Mouse (Mus musculus) thymus, postnatal 4 days (tissue): ENCODE measurements around the gene Bmpr1a.
"Not testable (repeated sequence)": the region's sequence is repeated elsewhere in the genome, so short reads cannot be mapped to it uniquely, and the experiment has no call there.

Experiments
- DNase-seq: peaks from one replicate; pipeline ENCODE4 v3.0.0; 2021

The Bmpr1a gene

DNA sequence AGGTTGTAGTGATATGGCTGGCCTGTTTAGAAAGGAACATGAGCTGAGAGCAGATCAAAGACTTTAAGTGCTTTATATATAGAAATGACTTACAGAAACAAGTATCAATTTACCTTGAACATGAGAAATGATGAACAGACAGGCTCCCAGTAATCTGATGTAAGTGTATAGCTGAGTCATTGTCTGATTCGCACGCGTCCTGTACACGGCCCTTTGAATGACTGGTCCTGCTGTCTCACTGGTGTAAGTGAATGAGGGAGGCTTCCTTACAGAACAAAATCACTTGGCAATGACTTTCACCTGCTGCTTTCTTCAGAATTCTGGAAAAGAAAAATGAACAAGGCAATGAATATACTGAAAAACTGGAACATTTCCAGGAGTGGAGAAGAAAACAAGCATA is 55.5 kb downstream of the Bmpr1a start:
- no peak for DNase-seq

DNA sequence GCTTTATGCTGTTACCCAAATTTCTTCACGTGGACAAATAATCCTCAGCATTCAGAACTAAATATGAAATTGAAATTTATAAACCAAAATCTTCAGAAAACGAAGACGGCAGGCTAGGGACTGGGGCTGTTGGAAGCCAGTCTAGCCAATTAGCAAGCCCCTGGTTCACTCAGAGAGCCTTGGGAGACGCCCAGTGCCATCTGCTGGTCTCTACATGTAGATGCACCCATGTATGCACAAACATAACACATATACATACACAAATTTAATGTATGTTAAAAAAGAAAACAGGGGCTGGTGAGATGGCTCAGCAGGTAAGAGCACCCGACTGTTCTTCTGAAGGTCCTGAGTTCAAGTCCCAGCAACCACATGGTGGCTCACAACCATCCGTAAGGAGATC is 56.5 kb downstream of the Bmpr1a start:
- no peak for DNase-seq

DNA sequence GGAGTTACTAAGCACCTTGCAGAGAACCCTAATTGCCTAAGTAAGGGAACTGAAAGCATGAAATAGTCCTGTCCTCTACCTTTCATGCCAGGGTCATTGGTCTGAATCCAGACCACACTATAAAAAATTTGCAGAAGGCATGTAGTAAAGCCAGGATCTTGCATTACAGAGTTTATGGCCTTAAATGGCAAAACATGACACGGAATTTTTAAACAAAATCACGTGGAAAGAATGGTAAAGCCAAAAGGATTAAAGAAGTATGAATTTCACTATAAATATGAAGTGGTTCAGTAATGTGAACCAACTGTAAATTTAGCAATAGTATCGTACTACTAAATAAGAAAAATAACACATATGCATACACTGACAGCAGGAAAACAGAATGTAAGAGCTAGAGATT is 57.8 kb downstream of the Bmpr1a start:
- DNase-seq = no peak

DNA sequence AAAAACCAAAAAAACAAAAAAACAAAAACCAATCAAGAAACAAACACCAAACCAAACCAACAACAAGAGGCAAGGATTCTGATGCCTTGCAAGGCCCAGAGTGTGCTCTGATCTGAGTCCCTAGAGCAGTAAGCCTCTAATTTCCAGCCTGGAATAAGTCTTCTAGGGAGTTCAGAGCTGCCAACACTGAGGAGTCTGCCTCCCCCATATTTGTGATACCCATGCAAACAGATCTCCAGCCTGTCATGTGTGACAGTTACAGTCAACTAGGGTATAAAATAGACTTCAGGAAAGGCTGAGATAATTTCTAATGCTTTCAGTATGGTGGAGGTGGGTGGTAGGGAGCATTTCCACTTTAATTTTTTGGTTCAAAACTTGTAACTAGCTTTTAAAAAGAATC is 58.2 kb downstream of the Bmpr1a start:
- DNase-seq = no peak

DNA sequence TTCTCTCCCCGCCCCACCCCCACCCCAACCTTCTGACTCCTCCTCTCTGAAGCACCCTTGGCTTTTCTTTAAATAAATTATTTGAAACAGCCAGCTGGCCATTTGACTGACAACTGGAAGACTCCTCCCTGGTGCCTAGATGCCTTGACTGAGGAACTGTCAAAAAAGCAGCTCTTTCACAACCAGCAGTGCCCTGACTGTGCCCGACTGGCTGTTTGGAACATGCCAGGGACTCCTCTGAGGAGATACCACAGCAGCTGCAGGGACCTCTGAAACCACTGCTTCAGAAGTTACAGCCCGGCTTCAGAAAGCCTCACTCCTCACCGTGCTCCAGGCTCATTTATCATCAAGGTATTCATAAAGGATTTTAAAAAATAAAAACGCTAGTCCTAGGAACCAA is 58.8 kb downstream of the Bmpr1a start:
- no peak for DNase-seq

DNA sequence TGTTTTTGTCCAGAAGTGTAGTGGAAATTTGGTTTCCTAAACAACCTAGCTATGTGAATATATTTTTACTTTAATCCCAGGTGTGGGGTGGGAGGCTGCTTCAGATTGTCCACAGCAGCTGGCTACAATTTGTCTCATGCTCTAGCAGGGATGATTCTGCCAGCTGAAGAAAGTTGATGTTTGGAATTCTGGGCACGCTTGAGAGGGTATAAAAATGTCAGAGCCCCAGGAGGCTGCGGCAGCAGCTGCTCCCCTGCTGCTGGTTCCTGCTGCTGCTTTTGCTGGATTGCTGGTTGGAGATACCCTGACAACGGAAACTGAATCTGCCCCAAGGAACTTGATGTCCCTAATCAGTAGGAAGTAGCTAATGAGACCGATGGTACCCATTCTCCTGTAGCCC is 60.6 kb downstream of the Bmpr1a start:
- no peak for DNase-seq

DNA sequence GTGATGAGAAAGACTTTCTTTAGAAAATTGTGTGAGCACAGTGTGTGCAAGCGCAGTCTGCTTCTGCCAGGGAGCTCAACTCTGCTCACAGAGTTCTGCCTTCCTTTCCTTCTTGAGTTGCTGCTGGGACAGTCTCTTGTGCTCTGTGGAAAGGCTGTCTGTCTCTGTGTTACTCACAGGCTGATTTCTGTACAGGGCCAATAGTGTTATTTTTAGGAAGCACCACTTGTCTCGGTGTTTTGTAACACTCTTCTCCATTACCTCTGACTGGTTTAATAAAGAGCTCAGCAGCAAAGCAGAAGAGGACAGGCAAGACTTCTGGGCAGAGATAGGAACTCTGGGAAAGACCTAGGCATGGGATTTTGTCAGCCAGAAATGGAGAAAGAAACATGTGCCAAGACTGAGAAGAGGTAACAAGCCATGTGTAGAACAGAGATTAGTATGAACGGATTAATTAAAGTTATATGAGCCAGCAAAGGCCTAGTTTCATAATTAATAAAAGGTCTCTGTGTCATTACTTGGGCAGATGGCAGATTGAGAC is 62.5 kb downstream of the Bmpr1a start:
- DNase-seq = no peak

DNA sequence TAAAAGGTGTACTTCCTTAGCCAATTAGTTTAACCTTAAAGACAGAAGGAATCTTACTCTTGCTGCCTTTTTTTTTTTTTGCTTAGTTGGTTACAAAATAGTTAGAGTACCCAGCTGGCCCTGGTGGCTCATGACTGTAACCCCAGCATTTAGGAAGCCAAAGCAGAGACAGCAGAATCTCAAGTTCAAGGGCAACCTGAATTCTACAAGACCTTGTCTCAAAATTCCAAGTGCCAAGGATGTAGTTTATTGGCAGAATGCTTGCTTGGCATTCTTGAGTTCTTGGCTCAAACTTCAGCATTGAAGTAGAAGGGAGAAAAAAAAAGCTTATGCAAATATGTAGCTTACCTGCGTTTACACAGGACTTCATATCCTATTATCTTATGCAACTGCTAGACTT is 74.1 kb downstream of the Bmpr1a start:
- DNase-seq = no peak

DNA sequence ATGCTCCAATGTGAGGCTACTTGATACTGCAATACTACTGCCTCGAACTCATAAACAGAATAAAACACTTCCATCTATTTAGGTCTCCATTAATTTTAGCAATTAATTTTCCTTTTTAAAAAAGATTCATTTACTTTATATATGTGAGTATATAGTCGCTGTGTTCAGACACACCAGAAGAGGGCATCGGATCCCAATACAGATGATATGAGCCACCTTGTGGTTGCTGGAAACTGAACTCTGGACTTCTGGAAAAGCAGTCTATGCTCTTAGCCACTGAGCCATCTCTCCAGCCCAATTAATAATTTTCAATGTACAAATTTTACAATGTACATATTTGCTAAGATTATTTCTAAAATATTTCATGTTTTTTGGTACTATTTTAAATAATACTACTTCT is 74.9 kb downstream of the Bmpr1a start:
- DNase-seq = no peak

DNA sequence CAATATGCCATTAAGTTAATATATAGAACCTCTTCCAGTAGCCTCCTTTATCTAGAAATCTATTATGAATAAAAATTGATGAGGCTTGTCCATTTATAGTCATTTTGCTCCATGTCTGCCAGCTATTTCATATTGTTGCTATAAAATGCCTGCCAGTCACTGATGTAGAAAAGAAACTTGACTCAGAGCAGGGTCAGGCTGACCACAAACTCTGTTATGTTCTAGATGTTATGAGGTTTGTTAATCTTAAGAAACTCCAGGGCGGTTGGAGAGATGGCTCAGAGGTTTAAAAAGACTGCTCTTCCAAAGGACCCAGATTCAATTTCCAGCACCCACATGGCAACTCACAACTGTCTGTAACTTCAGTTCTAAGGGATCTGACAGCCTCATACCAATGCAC is 82.1 kb downstream of the Bmpr1a start:
- DNase-seq = no peak

DNA sequence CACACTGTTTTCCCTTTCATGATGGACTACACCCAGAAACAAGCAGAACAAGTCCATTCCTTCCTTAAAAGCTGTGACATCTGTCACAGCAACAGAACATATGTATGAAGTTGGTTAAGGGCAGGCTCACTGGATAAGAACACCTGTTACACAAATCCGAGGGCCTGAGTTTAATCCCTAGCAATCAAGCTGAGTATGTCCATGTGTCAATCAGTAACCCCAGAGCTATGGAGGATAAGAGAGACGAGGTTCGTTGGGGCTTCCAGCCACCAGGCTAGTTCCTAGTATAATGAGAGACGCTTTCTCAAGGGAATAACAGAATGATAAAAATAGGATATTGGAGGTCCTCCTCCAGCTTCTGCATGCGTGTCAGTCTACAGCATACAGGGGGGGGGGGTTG is 85.6 kb downstream of the Bmpr1a start:
- no peak for DNase-seq

DNA sequence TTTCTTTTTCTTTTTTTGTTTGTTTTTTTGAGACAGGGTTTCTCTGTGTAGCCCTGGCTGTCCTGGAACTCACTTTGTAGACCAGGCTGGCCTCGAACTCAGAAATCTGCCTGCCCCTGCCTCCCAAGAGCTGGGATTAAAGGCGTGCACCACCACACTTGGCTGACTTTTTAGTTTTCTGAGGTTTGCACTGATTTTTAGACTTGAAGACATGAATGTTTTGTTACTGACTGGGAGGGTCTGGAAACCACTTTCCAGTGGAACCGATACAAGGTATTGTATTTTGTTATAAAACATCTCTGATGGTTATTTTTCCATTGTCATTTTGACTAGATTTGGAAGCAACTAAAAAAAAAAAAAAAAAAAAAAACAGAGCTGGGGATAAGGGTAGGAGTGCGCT is 86.2 kb downstream of the Bmpr1a start:
- not testable (repeated sequence) for DNase-seq

DNA sequence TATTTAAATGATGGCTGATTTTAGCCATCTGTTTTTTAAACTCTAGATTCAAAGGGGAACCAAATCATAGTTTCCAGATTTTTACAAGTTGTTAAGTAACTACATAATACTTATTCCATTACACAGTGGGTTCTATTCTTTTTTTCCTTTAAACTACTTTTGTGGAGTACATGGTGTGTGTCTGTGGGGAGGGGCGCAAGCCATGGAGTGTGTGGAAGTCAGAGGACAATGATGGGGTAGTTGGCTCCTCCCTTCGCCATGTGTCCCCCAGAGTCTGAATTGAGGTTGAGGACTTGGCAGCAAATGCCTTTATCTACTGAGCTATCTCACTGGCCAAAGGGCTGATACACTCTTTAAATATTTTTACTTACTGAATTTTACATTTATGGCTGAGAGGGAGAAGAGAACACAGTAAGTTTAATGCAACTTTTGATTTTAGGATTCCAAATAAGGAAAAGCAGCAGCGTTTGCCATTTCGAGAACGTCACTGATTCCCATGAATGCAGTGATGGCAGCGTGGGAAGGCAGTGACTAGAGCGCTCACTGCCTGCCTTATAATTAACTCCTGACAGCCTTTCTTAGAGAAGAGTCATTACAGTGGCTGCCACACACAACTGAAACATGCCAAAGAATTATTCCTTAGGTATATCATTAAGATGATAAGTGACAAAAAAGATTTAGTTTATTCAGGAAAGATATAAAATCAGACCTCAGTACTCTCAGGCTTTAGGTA is 90.8 kb downstream of the Bmpr1a start:
- DNase-seq = no peak

DNA sequence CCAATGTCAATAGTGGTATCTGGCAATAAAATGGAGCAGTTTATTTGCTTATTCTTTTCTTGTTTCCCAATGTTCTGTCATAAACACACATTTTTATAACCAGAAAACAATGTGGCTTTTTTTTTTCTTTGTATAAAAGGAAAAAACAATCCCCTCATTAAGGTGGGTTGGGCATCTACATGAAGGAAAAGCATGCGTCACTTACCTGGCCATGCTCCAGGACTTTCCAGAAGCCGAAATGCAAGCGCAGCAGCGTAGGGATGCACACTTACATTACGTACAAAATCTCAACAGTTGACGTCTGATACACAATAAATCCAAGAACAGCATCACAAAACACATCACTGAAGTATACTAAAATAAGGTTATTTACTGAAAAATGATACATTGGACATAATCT is 92.4 kb downstream of the Bmpr1a start:
- no peak for DNase-seq

DNA sequence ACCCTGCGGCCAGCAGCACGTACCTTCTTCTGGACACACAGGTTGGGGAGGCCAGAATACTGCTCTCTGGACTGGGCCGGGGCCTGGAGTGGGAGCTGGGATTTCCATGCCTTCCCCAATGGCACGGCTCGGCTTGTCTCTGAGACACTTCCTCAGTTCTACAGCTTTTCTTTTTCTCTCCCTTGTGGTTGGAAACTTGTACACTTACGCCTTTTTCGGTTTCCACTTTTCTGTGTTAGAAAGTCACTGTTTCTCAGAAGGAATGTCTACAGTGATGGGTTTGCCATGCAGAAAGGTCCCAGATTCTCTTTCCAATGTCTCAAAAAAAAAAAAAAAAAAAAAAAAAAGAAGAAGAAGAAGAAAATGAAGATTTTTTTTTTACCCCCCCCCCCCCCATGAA is 99.7 kb downstream of the Bmpr1a start:
- no peak for DNase-seq

DNA sequence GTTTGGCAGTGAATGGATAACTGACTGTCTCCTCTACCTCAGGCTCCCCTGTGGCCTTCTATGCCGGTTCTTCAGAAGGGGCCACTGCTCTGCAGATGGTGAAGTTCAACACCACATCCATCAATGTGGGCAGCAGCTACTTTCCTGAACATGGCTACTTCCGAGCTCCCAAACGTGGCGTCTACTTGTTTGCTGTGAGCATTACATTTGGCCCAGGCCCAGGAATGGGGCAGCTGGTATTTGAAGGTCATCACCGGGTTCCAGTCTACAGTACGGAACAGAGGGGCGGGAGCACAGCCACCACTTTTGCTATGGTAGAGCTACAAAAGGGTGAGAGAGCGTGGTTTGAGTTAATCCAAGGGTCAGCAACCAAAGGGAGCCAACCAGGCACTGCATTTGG is 100.3 kb downstream of the Bmpr1a start:
- no peak for DNase-seq

DNA sequence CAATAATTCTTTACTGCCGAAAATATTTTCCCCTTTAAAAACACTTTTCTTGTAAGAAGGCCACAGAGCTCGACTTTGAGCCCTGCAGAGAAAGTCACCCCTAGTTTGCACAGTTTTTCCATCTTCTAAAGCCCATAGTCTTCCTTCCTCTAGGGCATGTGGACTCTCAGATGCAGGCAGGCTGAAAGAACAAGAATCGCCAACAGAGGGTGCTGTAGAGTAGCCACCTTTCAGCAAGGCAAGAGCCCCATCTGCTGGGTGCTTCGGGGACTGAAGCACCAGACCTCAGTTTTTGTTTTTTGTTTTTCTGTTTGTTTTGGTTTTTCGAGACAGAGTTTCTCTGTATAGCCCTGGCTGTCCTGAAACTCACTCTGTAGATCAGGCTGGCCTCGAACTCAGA is 102.0 kb downstream of the Bmpr1a start:
- DNase-seq = peak; percentile 87

DNA sequence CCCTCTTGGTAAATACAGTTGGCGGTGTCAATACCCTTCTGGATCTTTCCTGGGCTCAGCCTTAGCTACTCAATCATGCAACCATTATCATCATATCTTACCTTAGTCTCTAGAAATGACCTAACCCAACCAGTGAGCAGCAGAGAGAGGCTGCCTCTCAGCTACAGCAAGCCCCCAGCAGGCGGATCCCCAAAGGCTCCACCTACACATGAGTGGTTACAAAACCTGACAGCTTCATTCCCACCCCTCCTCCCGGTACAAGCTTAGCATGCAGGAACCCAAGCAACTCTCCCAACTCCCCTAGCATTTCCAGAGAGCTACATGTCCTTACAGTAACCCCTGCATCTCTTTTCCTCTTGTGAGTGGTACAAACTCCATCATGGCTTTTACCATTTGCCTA is 103.1 kb downstream of the Bmpr1a start:
- DNase-seq = no peak

DNA sequence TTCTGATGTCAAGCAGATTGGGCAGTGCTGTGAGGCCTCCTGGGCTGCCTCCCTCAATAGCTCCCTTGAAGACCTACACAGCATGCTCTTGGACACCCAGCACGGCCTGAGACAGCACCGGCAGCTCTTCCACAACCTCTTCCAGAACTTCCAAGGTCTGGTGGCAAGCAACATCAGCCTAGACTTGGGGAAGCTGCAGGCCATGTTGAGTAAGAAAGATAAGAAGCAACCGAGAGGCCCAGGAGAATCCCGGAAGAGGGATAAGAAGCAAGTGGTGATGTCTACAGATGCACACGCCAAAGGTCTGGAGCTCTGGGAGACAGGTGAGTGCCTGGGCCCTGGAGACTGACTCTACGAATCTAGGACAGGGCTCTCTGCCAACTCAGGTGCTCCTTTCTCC is 103.8 kb downstream of the Bmpr1a start:
- no peak for DNase-seq

DNA sequence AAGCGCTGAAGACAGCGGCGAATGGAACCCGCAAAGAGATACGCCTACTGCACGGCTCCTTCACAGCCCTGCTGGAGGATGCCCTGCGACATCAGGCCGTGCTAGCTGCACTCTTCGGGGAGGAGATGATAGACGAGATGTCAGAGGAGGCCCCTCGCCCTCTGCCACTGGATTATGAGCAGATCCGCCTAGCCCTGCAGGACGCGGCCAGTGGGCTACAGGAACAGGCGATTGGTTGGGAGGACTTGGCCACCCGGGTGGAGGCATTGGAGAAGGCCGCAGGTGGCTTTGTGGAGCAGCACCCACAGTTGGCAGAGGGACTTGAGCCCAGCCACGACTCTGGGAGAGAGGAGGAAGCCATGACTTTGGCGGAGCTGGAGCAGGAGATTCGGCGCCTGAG is 104.2 kb downstream of the Bmpr1a start:
- DNase-seq = no peak

DNA sequence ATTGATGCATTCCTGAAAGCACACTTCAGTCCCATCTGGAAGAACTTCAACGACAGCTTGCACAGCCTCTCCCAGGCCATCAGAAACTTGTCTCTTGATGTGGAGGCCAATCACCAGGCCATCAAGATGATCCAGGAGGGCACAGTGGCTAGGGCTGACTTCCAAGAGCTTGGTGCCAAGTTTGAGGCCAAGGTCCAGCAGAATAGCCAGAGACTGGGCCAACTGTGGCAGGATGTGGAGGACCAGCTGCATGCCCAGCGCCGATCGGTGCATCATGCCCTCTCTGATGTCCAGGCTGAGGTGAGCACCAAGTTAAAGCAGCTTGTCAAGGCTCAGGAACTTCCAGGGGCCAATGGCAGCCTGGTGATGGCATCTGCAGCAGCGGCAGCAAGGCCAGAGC is 105.3 kb downstream of the Bmpr1a start:
- no peak for DNase-seq

DNA sequence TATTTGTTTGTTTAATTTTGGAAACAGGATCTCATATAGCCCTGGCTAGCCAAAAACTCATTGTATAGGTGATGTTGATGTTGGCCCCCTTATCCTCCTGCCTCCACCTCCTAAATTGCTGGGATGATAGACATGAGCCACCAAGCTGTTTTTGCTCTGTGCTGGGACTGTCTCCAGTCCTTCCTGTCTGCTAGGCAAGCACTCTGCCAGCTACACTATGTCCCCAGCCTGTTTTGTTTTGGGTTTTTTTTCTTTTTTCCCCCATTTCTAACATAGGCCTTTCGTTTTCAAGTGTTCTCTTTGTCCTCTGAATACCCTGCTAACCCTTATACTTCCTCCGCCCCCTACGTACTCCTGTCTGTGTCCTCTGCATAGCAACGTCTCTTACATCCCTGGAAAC is 109.8 kb downstream of the Bmpr1a start:
- no peak for DNase-seq

DNA sequence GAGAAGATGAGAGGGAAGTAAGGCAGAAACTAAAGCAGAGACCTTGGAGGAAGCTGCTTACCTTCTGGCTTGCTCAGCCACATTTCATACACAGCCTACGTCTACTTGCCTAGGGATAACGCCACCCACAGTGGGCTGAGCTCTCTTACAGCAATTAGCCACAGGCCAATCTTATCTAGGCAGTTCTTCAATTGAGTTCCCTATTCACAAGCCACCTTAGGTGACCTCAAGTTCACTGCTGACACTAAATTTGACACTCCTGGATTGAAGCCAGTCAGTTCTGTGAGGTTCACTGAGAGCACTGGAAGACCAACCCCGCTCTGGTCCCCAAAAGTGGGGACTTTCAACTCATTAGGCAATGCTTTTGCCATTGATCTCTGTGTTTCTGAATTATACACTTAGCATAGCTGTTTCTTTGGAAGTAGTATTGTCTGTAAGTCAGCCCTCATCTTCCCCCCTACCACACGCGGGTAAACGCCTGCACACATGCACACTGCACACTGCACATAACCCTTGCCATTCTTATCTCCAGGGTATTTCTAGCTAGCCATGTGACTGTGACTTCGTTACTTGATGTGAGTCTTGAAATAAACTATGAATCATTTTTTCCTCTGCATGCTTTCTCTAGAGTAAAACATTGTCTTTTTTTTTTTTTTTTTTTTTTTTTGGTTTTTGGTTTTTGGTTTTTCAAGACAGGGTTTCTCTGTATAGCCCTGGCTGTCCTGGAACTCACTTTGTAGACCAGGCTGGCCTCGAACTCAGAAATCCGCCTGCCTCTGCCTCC is 120.0 kb downstream of the Bmpr1a start:
- no peak for DNase-seq

DNA sequence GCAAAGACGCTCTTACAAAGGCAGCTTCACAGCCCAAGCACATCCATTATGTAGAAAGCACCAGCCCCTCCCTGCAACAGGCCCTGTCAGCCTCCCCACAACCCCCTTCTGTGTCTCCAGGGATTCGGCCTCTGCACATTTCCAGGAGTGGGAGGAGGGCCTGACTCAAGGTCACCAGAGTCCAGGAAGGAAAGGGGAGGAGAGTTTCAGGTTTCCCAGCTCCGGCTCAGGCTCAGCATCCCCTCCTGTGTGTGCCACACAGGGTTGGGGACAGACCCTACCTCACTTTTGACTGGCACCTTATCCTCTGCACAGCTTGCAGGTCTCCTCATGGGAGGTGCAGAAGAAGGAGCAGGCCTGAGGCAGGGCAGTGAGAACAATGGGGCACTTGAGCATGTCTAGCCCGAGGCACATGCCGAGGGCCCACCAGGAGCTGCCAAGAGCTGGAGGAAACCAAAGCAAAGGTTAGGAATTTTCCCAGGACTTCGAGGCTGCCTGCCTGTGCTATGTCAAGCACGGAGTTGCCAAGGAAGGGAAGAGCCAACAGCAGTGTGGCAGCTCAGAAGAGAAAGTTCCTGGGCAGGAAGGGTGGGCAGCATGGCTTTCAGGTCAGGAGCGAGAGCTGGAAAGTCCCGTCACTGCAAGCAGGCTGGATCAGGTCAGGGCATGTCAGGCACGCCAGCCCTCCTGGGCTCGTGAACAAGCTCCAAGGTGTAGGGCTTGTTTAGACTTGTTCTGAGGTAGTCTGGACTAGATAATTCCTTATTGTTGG is 124.4 kb downstream of the Bmpr1a start:
- DNase-seq = no peak
